Mouse (Mus musculus) kidney, postnatal 10 days (tissue): ENCODE measurements around the gene Mllt3.

Experiments
- DNase-seq: peaks from one replicate; pipeline ENCODE4 v3.0.0; 2021; ENCODE audit warnings: mixed read lengths

Mllt3 gene

GRCm38 (mm10) chr4:87944320-87944719 lies 88.8 kb downstream of the Mllt3 start:
- DNase-seq = no peak

GRCm38 (mm10) chr4:87942921-87943403 lies 90.2 kb downstream of the Mllt3 start:
- no peak for DNase-seq

- DNase-seq = no peak
Observed at GRCm38 (mm10) chr4:87939474-87940154, 93.5 kb downstream of the Mllt3 start.

- peak; percentile 27 for DNase-seq
Observed at GRCm38 (mm10) chr4:87936326-87936725, 96.8 kb downstream of the Mllt3 start.

GRCm38 (mm10) chr4:87933701-87934337 lies 99.3 kb downstream of the Mllt3 start:
- DNase-seq = no peak

GRCm38 (mm10) chr4:87930356-87931245 lies 102.6 kb downstream of the Mllt3 start:
- no peak for DNase-seq

GRCm38 (mm10) chr4:87928603-87929199 lies 104.5 kb downstream of the Mllt3 start:
- DNase-seq = no peak

GRCm38 (mm10) chr4:87927354-87927753 lies 105.8 kb downstream of the Mllt3 start:
- no peak for DNase-seq

GRCm38 (mm10) chr4:87920664-87921063 lies 112.5 kb downstream of the Mllt3 start:
- no peak for DNase-seq

- DNase-seq = no peak
Observed at GRCm38 (mm10) chr4:87911172-87911994, 121.8 kb downstream of the Mllt3 start.

GRCm38 (mm10) chr4:87905149-87905771 lies 127.9 kb downstream of the Mllt3 start:
- DNase-seq = no peak

GRCm38 (mm10) chr4:87904722-87905121 lies 128.4 kb downstream of the Mllt3 start:
- DNase-seq = no peak

- no peak for DNase-seq
Observed at GRCm38 (mm10) chr4:87902584-87902983, 130.6 kb downstream of the Mllt3 start.

- DNase-seq = peak; percentile 39
Observed at GRCm38 (mm10) chr4:87901166-87901565, 132.0 kb downstream of the Mllt3 start.

- DNase-seq = no peak
Observed at GRCm38 (mm10) chr4:87893498-87893897, 139.7 kb downstream of the Mllt3 start.

GRCm38 (mm10) chr4:87893012-87893411 lies 140.2 kb downstream of the Mllt3 start:
- DNase-seq = no peak

- DNase-seq = peak; percentile 12
Observed at GRCm38 (mm10) chr4:87883225-87883875, 149.8 kb downstream of the Mllt3 start.

- DNase-seq = no peak
Observed at GRCm38 (mm10) chr4:87881995-87882394, 151.2 kb downstream of the Mllt3 start.

- DNase-seq = no peak
Observed at GRCm38 (mm10) chr4:87881583-87881982, 151.6 kb downstream of the Mllt3 start.

GRCm38 (mm10) chr4:87880297-87880696 lies 152.9 kb downstream of the Mllt3 start:
- no peak for DNase-seq

GRCm38 (mm10) chr4:87878701-87879100 lies 154.5 kb downstream of the Mllt3 start:
- DNase-seq = no peak
